Mouse (Mus musculus) activated CD4-positive, CD25-positive, alpha-beta regulatory T cell, adult 4 months (primary cell): ENCODE results near the gene Olfr1230. TPM values are rescaled to one million over a fixed set of nuclear protein-coding genes. Genes with fewer than 3 reads are reported as not detected.

Source experiments
- ATAC-seq: one replicate; pipeline ENCODE4 v1.8.0; 2017
- polyA plus RNA-seq, 2 experiments: library from polyadenylated mRNA; unstranded; fragments of 100-300 nt; shearing (Covaris generic); gene quantifications; one replicate each; pipeline ENCODE4 v1.2.1; 2017

The Olfr1230 gene
- not detected for polyA plus RNA-seq

- ATAC-seq: no peak
Measured at GRCm38 (mm10) chr2:89297168-89297567, at the start of gene Olfr1230. TSS of gene Olfr1230 (minus strand) at chr2:89297268.

- ATAC-seq: no peak
Measured at GRCm38 (mm10) chr2:89342298-89342697, 45.2 kb upstream of the Olfr1230 start, which contains the start of gene Olfr1233. TSS of gene Olfr1233 (minus strand) at chr2:89342398.

- no peak for ATAC-seq
Measured at GRCm38 (mm10) chr2:89329575-89329974, 32.5 kb upstream of the Olfr1230 start, which contains the start of gene Olfr1232. TSS of gene Olfr1232 (minus strand) at chr2:89329675.

DNA sequence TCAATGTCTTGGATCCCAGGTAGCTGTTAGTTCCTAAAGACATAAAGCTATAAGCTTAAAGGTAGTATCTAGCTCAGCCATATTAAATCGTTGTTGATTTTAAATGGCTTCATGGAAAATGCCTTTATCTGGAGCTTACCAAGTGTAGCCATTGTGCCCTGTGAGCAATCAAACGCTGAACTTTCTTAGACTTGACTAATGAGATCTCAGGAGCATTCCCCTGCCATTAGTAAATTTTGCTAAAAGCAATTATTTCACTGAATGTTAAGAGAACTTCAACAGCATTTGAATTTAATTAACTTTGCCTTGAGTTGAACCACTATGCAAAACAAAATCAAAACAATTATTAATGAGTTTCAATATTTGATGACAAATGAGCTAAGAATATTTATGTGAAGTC lies 9.9 kb upstream of the Olfr1230 start, which contains the start of gene Olfr1231:
Olfr1231 (minus strand) TSS at position 101 of the 400 bp plus-strand sequence.
- no peak for ATAC-seq

GRCm38 (mm10) chr2:89287914-89288313 lies 9.2 kb downstream of the Olfr1230 start, which contains the start of gene Olfr1229:
TSS of gene Olfr1229 (minus strand) at chr2:89288014.
- no peak for ATAC-seq

- ATAC-seq: no peak
Measured at GRCm38 (mm10) chr2:89253962-89254361, 43.1 kb downstream of the Olfr1230 start, which contains the start of gene Olfr1228. TSS of gene Olfr1228 (minus strand) at chr2:89254062.

Other genes starting within 250 kb of the Olfr1230 start
- gene Olfr1218, start 236.1 kb downstream of the Olfr1230 start, polyA plus RNA-seq: not detected
- gene Olfr1219, start 213.8 kb downstream of the Olfr1230 start, polyA plus RNA-seq: not detected
- under 1 TPM in 1 of 2 experiments, not detected in 1; 0.08 TPM for gene Olfr1220, start 190.4 kb downstream of the Olfr1230 start, polyA plus RNA-seq
- not detected for gene Olfr1221, start 180.0 kb downstream of the Olfr1230 start, polyA plus RNA-seq
- not detected for gene Olfr1222, start 164.2 kb downstream of the Olfr1230 start, polyA plus RNA-seq
- not detected for gene Olfr1223, start 145.7 kb downstream of the Olfr1230 start, polyA plus RNA-seq
- gene Olfr1224-ps1, start 133.2 kb downstream of the Olfr1230 start, polyA plus RNA-seq: not detected
- gene Olfr1225, start 122.6 kb downstream of the Olfr1230 start, polyA plus RNA-seq: not detected
- gene Olfr1226, start 97.2 kb downstream of the Olfr1230 start, polyA plus RNA-seq: not detected
- not detected for gene Olfr1228, start 43.2 kb downstream of the Olfr1230 start, polyA plus RNA-seq
- not detected for gene Olfr1229, start 9.3 kb downstream of the Olfr1230 start, polyA plus RNA-seq
- gene Olfr1231, start 9.8 kb upstream of the Olfr1230 start, polyA plus RNA-seq: not detected
- gene Olfr1232, start 32.4 kb upstream of the Olfr1230 start, polyA plus RNA-seq: not detected
- under 1 TPM in 1 of 2 experiments, not detected in 1; 0.05 TPM for gene Olfr1233, start 45.1 kb upstream of the Olfr1230 start, polyA plus RNA-seq
- gene Olfr1234, start 67.6 kb upstream of the Olfr1230 start, polyA plus RNA-seq: not detected
- gene Olfr1238, start 112.4 kb upstream of the Olfr1230 start, polyA plus RNA-seq: not detected
- gene Olfr1239, start 123.1 kb upstream of the Olfr1230 start, polyA plus RNA-seq: not detected
- gene Olfr1240, start 145.7 kb upstream of the Olfr1230 start, polyA plus RNA-seq: not detected
- not detected for gene Olfr1241, start 189.9 kb upstream of the Olfr1230 start, polyA plus RNA-seq
- gene Olfr1242, start 201.1 kb upstream of the Olfr1230 start, polyA plus RNA-seq: not detected
- gene Olfr1243, start 234.2 kb upstream of the Olfr1230 start, polyA plus RNA-seq: not detected